Mouse (Mus musculus) ES-E14 (cell line): ENCODE measurements around the gene Map2k3.

Source experiments
- HCFC1 ChIP-seq: IDR thresholded peaks from 2 replicates; pipeline ENCODE4 v1.6.1; 2012; ENCODE audit warnings: low read length, inconsistent platforms, borderline replicate concordance; ENCODE audit not compliant: insufficient read depth
- MAFK ChIP-seq: IDR thresholded peaks from 2 replicates; pipeline ENCODE4 v1.6.1; 2014; ENCODE audit warnings: mild to moderate bottlenecking, low read depth, low read length, inconsistent platforms; ENCODE audit not compliant: insufficient read depth
- ZC3H11A ChIP-seq: IDR thresholded peaks from 2 replicates; pipeline ENCODE4 v1.6.1; 2012; ENCODE audit warnings: low read depth, mild to moderate bottlenecking, inconsistent platforms, low read length, borderline replicate concordance
- ZNF384 ChIP-seq: IDR thresholded peaks from 2 replicates; pipeline ENCODE4 v1.6.1; 2012; ENCODE audit warnings: low read depth, low read length, inconsistent platforms

- no peak for TF ChIP-seq ZC3H11A
- no peak for TF ChIP-seq ZNF384
- TF ChIP-seq HCFC1: no peak
- no peak for TF ChIP-seq MAFK
These were observed 1.5 kb downstream of the Map2k3 start for GRCm38 (mm10) chr11:60933178-60933930.
